Mouse (Mus musculus): ENCODE data around the gene Mamstr. TPM values are rescaled to one million over a fixed set of nuclear protein-coding genes. Genes with fewer than 3 reads are reported as not detected.
"Not testable (repeated sequence)": the region's sequence is repeated elsewhere in the genome, so short reads cannot be mapped to it uniquely, and the experiment has no call there.

The Mamstr gene
- polyA plus RNA-seq, 1 experiment from 2014 or later, result 3.5 TPM

GRCm38 (mm10) chr7:45643441-45644178 lies 3.8 kb downstream of the Mamstr start:
- WGBS, result under 1% methylated on average over 28 of the region's 28 CpGs
- ATAC-seq (ENCODE audit: low FRiP score, low read depth), result peak; percentile 93
- H3K4me1 ChIP-seq, result peaks cover 20% of the 10 kb centered on the region

GRCm38 (mm10) chr7:45644183-45644582 lies 4.4 kb downstream of the Mamstr start:
- H3K4me3 ChIP-seq, result peak overlapping the region; percentile 28
- peaks cover 20% of the 10 kb centered on the region for H3K4me1 ChIP-seq
- H3K36me3 ChIP-seq, result no peaks in the 10 kb centered on the region
- H3K9me3 ChIP-seq, result no peaks in the 10 kb centered on the region
- 4% methylated on average over 18 of the region's 18 CpGs for WGBS
- peak; percentile 52 for ATAC-seq (ENCODE audit: low FRiP score, low read depth)
- peak overlapping the region; percentile 68 for H3K27ac ChIP-seq
- no peaks in the 10 kb centered on the region for H3K27me3 ChIP-seq (replicated peaks)
- peak overlapping the region; percentile 48; the same call in 1 of the 2 replicates for H3K9ac ChIP-seq
- H3K4me2 ChIP-seq (replicated peaks), result peak overlapping the region; percentile 72

More at GRCm38 (mm10) chr7:45643441-45644178, 3.8 kb downstream of the Mamstr start:
- H3K36me3 ChIP-seq, result no peaks in the 10 kb centered on the region
- H3K9ac ChIP-seq, result peak overlapping the region; percentile 69
- H3K27me3 ChIP-seq (replicated peaks), result no peaks in the 10 kb centered on the region
- peak overlapping the region; percentile 43 for H3K4me3 ChIP-seq
- peak overlapping the region; percentile 72 for H3K4me2 ChIP-seq (replicated peaks)
- H3K9me3 ChIP-seq, result no peaks in the 10 kb centered on the region
- H3K27ac ChIP-seq, result peak overlapping the region; percentile 76

- Histone ChIP-seq H3K4me3 (peak overlapping the region; percentile 28), H3K27me3 (replicated peaks) (no peaks in the 10 kb centered on the region), H3K4me1 (peaks cover 20% of the 10 kb centered on the region), H3K9ac (peak overlapping the region; percentile 48; the same call in 1 of the 2 replicates), H3K36me3 (no peaks in the 10 kb centered on the region), H3K9me3 (no peaks in the 10 kb centered on the region), H3K27ac (peak overlapping the region; percentile 68; the same call in 1 of the 2 replicates), H3K4me2 (replicated peaks) (peak overlapping the region; percentile 72)
- ATAC-seq (ENCODE audit: low FRiP score, low read depth), result no peak
- WGBS, result 63% methylated on average over 6 of the region's 6 CpGs
Measured at GRCm38 (mm10) chr7:45644872-45645590, 5.3 kb downstream of the Mamstr start.

- Histone ChIP-seq H3K4me2 (replicated peaks) (no peak overlapping the region), H3K36me3 (no peaks in the 10 kb centered on the region), H3K27ac (no peak overlapping the region), H3K4me1 (peaks cover 20% of the 10 kb centered on the region), H3K9ac (no peak overlapping the region), H3K4me3 (no peak overlapping the region), H3K27me3 (replicated peaks) (no peaks in the 10 kb centered on the region), H3K9me3 (no peaks in the 10 kb centered on the region)
- ATAC-seq (ENCODE audit: low FRiP score, low read depth), result no peak
- 71% methylated on average over 7 of the region's 7 CpGs for WGBS
Measured at GRCm38 (mm10) chr7:45645591-45645971, 5.8 kb downstream of the Mamstr start.

GRCm38 (mm10) chr7:45646671-45647070 lies 6.9 kb downstream of the Mamstr start:
- Histone ChIP-seq H3K4me1 (peaks cover 20% of the 10 kb centered on the region), H3K27me3 (replicated peaks) (no peaks in the 10 kb centered on the region), H3K36me3 (no peaks in the 10 kb centered on the region), H3K4me2 (replicated peaks) (no peak overlapping the region), H3K4me3 (no peak overlapping the region), H3K27ac (no peak overlapping the region), H3K9me3 (no peaks in the 10 kb centered on the region), H3K9ac (no peak overlapping the region)
- WGBS, result 81% methylated on average over 4 of the region's 4 CpGs
- no peak for ATAC-seq (ENCODE audit: low FRiP score, low read depth)

- Histone ChIP-seq H3K27me3 (replicated peaks) (no peaks in the 10 kb centered on the region), H3K4me1 (peaks cover 8% of the 10 kb centered on the region), H3K4me2 (replicated peaks) (no peak overlapping the region), H3K27ac (no peak overlapping the region), H3K36me3 (no peaks in the 10 kb centered on the region), H3K4me3 (no peak overlapping the region), H3K9ac (no peak overlapping the region), H3K9me3 (no peaks in the 10 kb centered on the region)
- WGBS, result 85% methylated on average over 8 of the region's 8 CpGs
- no peak for ATAC-seq (ENCODE audit: low FRiP score, low read depth)
Measured at GRCm38 (mm10) chr7:45649351-45649750, 9.6 kb downstream of the Mamstr start.

- WGBS, result 93% methylated on average over 20 of the region's 20 CpGs
- not testable (repeated sequence) for H3K4me3 ChIP-seq; H3K27ac ChIP-seq; H3K36me3 ChIP-seq; H3K9me3 ChIP-seq; H3K27me3 ChIP-seq (replicated peaks); ATAC-seq (ENCODE audit: low FRiP score, low read depth); H3K4me1 ChIP-seq; H3K4me2 ChIP-seq (replicated peaks); H3K9ac ChIP-seq
Measured at GRCm38 (mm10) chr7:45650484-45650883, 10.7 kb downstream of the Mamstr start.

GRCm38 (mm10) chr7:45654424-45655047 lies 14.8 kb downstream of the Mamstr start:
- Histone ChIP-seq H3K9me3 (no peaks in the 10 kb centered on the region), H3K4me1 (no peaks in the 10 kb centered on the region), H3K27me3 (replicated peaks) (no peaks in the 10 kb centered on the region), H3K36me3 (no peaks in the 10 kb centered on the region), H3K27ac (no peak overlapping the region), H3K9ac (no peak overlapping the region), H3K4me2 (replicated peaks) (peak overlapping the region; percentile 39), H3K4me3 (no peak overlapping the region)
- WGBS, result 38% methylated on average over 17 of the region's 17 CpGs
- ATAC-seq (ENCODE audit: low FRiP score, low read depth), result no peak

GRCm38 (mm10) chr7:45660746-45661478 lies 21.1 kb downstream of the Mamstr start:
- H3K9ac ChIP-seq, result no peak overlapping the region
- no peak overlapping the region for H3K4me3 ChIP-seq
- H3K36me3 ChIP-seq, result no peaks in the 10 kb centered on the region
- H3K9me3 ChIP-seq, result no peaks in the 10 kb centered on the region
- H3K27ac ChIP-seq, result no peak overlapping the region
- ATAC-seq (ENCODE audit: low FRiP score, low read depth), result no peak
- 0 out of 2 replicates have a peak, but pooled peaks cover 3% of the 10 kb centered on the region for H3K4me1 ChIP-seq
- 88% methylated on average over 11 of the region's 11 CpGs for WGBS
- H3K4me2 ChIP-seq (replicated peaks), result no peak overlapping the region
- H3K27me3 ChIP-seq (replicated peaks), result no peaks in the 10 kb centered on the region

GRCm38 (mm10) chr7:45661702-45662101 lies 21.9 kb downstream of the Mamstr start:
- H3K4me3 ChIP-seq; ATAC-seq (ENCODE audit: low FRiP score, low read depth): not testable (repeated sequence)
- WGBS, result 88% methylated on average over 6 of the region's 6 CpGs

GRCm38 (mm10) chr7:45665303-45666138 lies 25.7 kb downstream of the Mamstr start:
- H3K9me3 ChIP-seq, result no peaks in the 10 kb centered on the region
- no peak for ATAC-seq (ENCODE audit: low FRiP score, low read depth)

More at GRCm38 (mm10) chr7:45661702-45662101, 21.9 kb downstream of the Mamstr start:
- not testable (repeated sequence) for H3K9me3 ChIP-seq; H3K27me3 ChIP-seq (replicated peaks); H3K4me2 ChIP-seq (replicated peaks); H3K4me1 ChIP-seq; H3K27ac ChIP-seq; H3K36me3 ChIP-seq; H3K9ac ChIP-seq

More at GRCm38 (mm10) chr7:45665303-45666138, 25.7 kb downstream of the Mamstr start:
- Histone ChIP-seq H3K4me2 (replicated peaks) (no peak overlapping the region), H3K4me1 (0 out of 2 replicates have a peak, but pooled peaks cover 3% of the 10 kb centered on the region), H3K36me3 (no peaks in the 10 kb centered on the region), H3K27me3 (replicated peaks) (no peaks in the 10 kb centered on the region), H3K27ac (no peak overlapping the region), H3K9ac (no peak overlapping the region), H3K4me3 (no peak overlapping the region)
- whole genome bisulfite sequencing, result 67% methylated on average over 13 of the region's 13 CpGs
